Mouse (Mus musculus): ENCODE measurements at regions not wholly inside any gene's neighbourhood (a gene's known extent, or its start where the extent isn't known, plus 50 kb on each side); places are given as distances from the start of the nearest gene placed in this dataset.
"Not testable (repeated sequence)": the region's sequence is repeated elsewhere in the genome, so short reads cannot be mapped to it uniquely, and the experiment has no call there.

DNA sequence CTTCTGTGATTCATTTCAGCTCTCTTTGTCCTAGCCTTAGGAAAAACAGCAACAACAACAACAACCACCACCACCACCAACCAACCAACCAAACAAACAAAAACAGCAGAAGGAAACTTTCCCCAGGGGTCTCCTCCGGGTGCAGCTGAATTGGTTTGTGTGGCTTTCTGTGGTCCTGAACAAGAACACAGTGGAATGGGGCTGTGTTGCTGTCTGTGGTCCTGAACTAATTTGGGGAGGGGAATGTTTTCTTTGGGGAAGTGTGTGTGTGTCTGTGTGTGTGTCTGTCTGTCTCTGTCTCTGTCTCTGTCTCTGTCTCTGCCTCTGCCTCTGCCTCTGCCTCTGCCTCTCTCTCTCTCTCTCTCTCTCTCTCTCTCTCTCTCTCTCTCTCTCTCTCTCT, 164.8 kb upstream of the 1700012A03Rik start:
- H3K4me3 ChIP-seq; H3K9me3 ChIP-seq; H3K27ac ChIP-seq; DNase-seq (ENCODE audit: extremely low spot score, low spot score); H3K36me3 ChIP-seq (replicated peaks): not testable (repeated sequence)
- Histone ChIP-seq H3K4me1 (peaks cover 13% of the 10 kb centered on the region), H3K27me3 (ENCODE audit: poor library complexity, severe bottlenecking) (peaks cover 12% of the 10 kb centered on the region; the same call in 1 of the 2 replicates)
- 10% methylated on average over 1 of the region's 1 CpGs for WGBS

GRCm38 (mm10) chr6:31883726-31884125, 166.3 kb upstream of the 1700012A03Rik start:
- H3K27me3 ChIP-seq (ENCODE audit: poor library complexity, severe bottlenecking): peaks cover 12% of the 10 kb centered on the region; the same call in 1 of the 2 replicates
- H3K4me3 ChIP-seq: no peak overlapping the region
- H3K9me3 ChIP-seq: no peaks in the 10 kb centered on the region
- peak; percentile 26 for DNase-seq (ENCODE audit: extremely low spot score, low spot score)
- 7% methylated on average over 2 of the region's 2 CpGs for WGBS
- no peaks in the 10 kb centered on the region for H3K36me3 ChIP-seq (replicated peaks)
- H3K27ac ChIP-seq: no peak overlapping the region
- H3K4me1 ChIP-seq: peaks cover 13% of the 10 kb centered on the region

GRCm38 (mm10) chr6:31874616-31875015, 175.4 kb upstream of the 1700012A03Rik start:
- H3K27ac ChIP-seq: no peak overlapping the region
- no peak for DNase-seq (ENCODE audit: extremely low spot score, low spot score)
- 93% methylated on average over 6 of the region's 6 CpGs for WGBS

GRCm38 (mm10) chr6:31873911-31874310, 176.1 kb upstream of the 1700012A03Rik start:
- H3K4me3 ChIP-seq: no peak overlapping the region
- no peak overlapping the region for H3K27ac ChIP-seq
- H3K27me3 ChIP-seq (ENCODE audit: poor library complexity, severe bottlenecking): no peaks in the 10 kb centered on the region
- no peaks in the 10 kb centered on the region for H3K9me3 ChIP-seq
- H3K36me3 ChIP-seq (replicated peaks): no peaks in the 10 kb centered on the region
- H3K4me1 ChIP-seq: no peaks in the 10 kb centered on the region
- 60% methylated on average over 1 of the region's 1 CpGs for WGBS
- DNase-seq (ENCODE audit: extremely low spot score, low spot score): no peak

More at GRCm38 (mm10) chr6:31874616-31875015, 175.4 kb upstream of the 1700012A03Rik start:
- Histone ChIP-seq H3K9me3 (no peaks in the 10 kb centered on the region), H3K36me3 (replicated peaks) (no peaks in the 10 kb centered on the region), H3K4me1 (no peaks in the 10 kb centered on the region), H3K27me3 (ENCODE audit: poor library complexity, severe bottlenecking) (no peaks in the 10 kb centered on the region), H3K4me3 (no peak overlapping the region)

- Histone ChIP-seq H3K4me3 (no peak overlapping the region), H3K36me3 (replicated peaks) (no peaks in the 10 kb centered on the region), H3K9me3 (no peaks in the 10 kb centered on the region), H3K27ac (no peak overlapping the region), H3K4me1 (no peaks in the 10 kb centered on the region), H3K27me3 (ENCODE audit: poor library complexity, severe bottlenecking) (no peaks in the 10 kb centered on the region)
- 93% methylated on average over 3 of the region's 3 CpGs for WGBS
- DNase-seq (ENCODE audit: extremely low spot score, low spot score): no peak
These were observed 178.3 kb upstream of the 1700012A03Rik start for GRCm38 (mm10) chr6:31871766-31872165.

DNA sequence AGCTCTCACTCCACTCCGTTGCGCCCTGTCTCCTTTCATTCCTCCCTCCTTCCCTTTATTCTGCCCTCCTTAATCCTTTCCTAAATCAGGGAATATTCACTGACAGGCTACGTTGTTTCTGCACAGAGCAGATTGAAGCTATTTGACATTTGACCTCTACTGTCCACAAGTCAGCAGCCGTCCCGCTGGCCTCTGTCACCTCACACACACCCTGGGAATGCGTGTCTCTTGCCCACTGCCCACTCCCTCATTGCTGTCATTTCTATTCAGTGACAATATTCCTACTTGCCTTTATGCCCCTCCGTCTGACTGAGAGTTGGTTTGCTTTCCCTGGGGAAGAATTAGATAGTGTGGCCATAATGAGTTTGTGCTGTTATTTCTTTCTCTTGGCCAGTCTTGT, 188.1 kb upstream of the 1700012A03Rik start:
- Histone ChIP-seq H3K27ac (no peak overlapping the region), H3K9me3 (no peaks in the 10 kb centered on the region), H3K27me3 (ENCODE audit: poor library complexity, severe bottlenecking) (no peaks in the 10 kb centered on the region), H3K36me3 (replicated peaks) (no peaks in the 10 kb centered on the region), H3K4me1 (peaks cover 7% of the 10 kb centered on the region; the same call in 1 of the 2 replicates), H3K4me3 (no peak overlapping the region)
- DNase-seq (ENCODE audit: extremely low spot score, low spot score): no peak
- 58% methylated on average over 7 of the region's 7 CpGs for WGBS

- 82% methylated on average over 3 of the region's 3 CpGs for WGBS
- Histone ChIP-seq H3K27ac (no peak overlapping the region), H3K4me1 (peaks cover 7% of the 10 kb centered on the region; the same call in 1 of the 2 replicates), H3K4me3 (no peak overlapping the region), H3K9me3 (no peaks in the 10 kb centered on the region), H3K36me3 (replicated peaks) (no peaks in the 10 kb centered on the region), H3K27me3 (ENCODE audit: poor library complexity, severe bottlenecking) (no peaks in the 10 kb centered on the region)
- no peak for DNase-seq (ENCODE audit: extremely low spot score, low spot score)
These were observed 190.4 kb upstream of the 1700012A03Rik start for GRCm38 (mm10) chr6:31859621-31860020.

DNA sequence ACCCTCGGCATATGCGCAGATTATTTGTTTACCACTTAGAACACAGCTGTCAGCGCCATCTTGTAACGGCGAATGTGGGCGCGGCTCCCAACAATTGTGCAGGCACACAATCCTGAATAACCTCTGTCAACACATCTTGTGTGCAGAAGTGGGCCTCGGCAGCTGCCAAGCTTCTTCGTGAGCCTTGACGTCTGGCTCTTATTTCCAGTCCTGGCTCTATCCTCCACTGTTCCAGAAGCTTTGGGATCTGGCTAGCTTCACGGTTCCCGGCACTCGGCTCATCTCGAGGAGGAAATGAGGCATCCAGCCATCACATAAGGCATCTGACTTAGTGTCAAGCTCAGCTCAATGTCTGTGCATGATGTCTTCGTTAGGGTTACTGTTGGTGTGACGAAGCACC, 195.8 kb upstream of the 1700012A03Rik start:
- Histone ChIP-seq H3K9me3 (no peaks in the 10 kb centered on the region; the same call in 1 of the 2 replicates), H3K27ac (no peak overlapping the region), H3K27me3 (ENCODE audit: poor library complexity, severe bottlenecking) (no peaks in the 10 kb centered on the region), H3K4me1 (no peaks in the 10 kb centered on the region), H3K4me3 (no peak overlapping the region), H3K36me3 (replicated peaks) (no peaks in the 10 kb centered on the region)
- 95% methylated on average over 16 of the region's 16 CpGs for WGBS
- no peak for DNase-seq (ENCODE audit: extremely low spot score, low spot score)

DNA sequence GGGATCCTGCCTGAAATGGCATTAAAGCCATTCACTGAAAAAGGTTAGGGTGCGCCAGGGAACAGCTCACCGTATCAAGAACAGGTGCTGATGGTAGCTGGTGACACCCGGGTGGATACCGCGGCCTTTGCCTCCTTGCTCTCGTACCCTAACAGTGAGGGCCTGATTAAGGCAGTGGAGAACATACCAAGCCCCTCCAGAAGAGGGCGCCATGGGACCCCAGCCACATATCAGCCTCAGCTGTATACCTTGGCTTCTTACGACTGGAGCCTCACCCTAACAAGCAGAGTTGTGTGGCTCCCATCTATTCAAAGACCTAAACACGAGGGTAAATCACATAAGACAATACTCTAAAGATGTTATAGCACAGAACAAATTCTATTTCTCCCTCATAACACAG, 203.7 kb upstream of the 1700012A03Rik start:
- H3K27ac ChIP-seq: no peak overlapping the region
- no peak for DNase-seq (ENCODE audit: extremely low spot score, low spot score)
- H3K4me3 ChIP-seq: no peak overlapping the region
- H3K27me3 ChIP-seq (ENCODE audit: poor library complexity, severe bottlenecking): no peaks in the 10 kb centered on the region
- no peaks in the 10 kb centered on the region for H3K36me3 ChIP-seq (replicated peaks)
- no peaks in the 10 kb centered on the region for H3K9me3 ChIP-seq
- WGBS: 90% methylated on average over 9 of the region's 9 CpGs
- H3K4me1 ChIP-seq: no peaks in the 10 kb centered on the region

- 78% methylated on average over 5 of the region's 5 CpGs for WGBS
- H3K27ac ChIP-seq: no peak overlapping the region
- H3K4me1 ChIP-seq: no peaks in the 10 kb centered on the region
- no peak overlapping the region for H3K4me3 ChIP-seq
- no peak for DNase-seq (ENCODE audit: extremely low spot score, low spot score)
- H3K36me3 ChIP-seq (replicated peaks): no peaks in the 10 kb centered on the region
- no peaks in the 10 kb centered on the region for H3K27me3 ChIP-seq (ENCODE audit: poor library complexity, severe bottlenecking)
- H3K9me3 ChIP-seq: no peaks in the 10 kb centered on the region
These were observed 204.4 kb upstream of the 1700012A03Rik start for GRCm38 (mm10) chr6:31845671-31846070.

- DNase-seq (ENCODE audit: extremely low spot score, low spot score): no peak
- 88% methylated on average over 4 of the region's 4 CpGs for WGBS
- Histone ChIP-seq H3K4me1 (no peaks in the 10 kb centered on the region), H3K36me3 (replicated peaks) (no peaks in the 10 kb centered on the region), H3K27ac (no peak overlapping the region), H3K9me3 (peaks cover 4% of the 10 kb centered on the region; the same call in 1 of the 2 replicates), H3K4me3 (no peak overlapping the region), H3K27me3 (ENCODE audit: poor library complexity, severe bottlenecking) (no peaks in the 10 kb centered on the region)
These were observed 209.4 kb upstream of the 1700012A03Rik start for GRCm38 (mm10) chr6:31840621-31841020.

- no peaks in the 10 kb centered on the region for H3K36me3 ChIP-seq (replicated peaks)
- no peak for DNase-seq (ENCODE audit: extremely low spot score, low spot score)
- H3K4me3 ChIP-seq: no peak overlapping the region
- 61% methylated on average over 1 of the region's 1 CpGs for WGBS
- H3K27ac ChIP-seq: no peak overlapping the region
- H3K4me1 ChIP-seq: peaks cover 8% of the 10 kb centered on the region; the same call in 1 of the 2 replicates
- peaks cover 4% of the 10 kb centered on the region; the same call in 1 of the 2 replicates for H3K9me3 ChIP-seq
- no peaks in the 10 kb centered on the region for H3K27me3 ChIP-seq (ENCODE audit: poor library complexity, severe bottlenecking)
These were observed 211.5 kb upstream of the 1700012A03Rik start for GRCm38 (mm10) chr6:31838588-31838987.

DNA sequence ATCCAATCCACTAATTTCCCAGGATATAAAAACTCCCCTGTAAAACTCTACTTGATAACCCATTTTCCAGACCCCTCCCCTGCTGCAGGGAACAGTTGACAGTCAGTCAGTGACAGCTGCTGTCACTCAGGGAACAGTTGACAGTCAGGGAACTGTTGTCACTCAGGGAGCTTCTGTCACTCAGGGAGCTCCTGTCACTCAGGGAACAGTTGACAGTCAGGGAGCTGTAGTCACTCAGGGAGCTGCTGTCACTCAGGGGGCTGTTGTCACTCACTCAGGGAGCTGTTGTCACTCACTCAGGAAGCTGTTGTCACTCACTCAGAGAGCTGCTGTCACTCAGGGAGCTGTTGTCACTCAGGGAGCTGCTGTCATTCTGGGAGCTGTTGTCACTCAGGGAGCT, 214.3 kb upstream of the 1700012A03Rik start:
- Histone ChIP-seq H3K27me3 (ENCODE audit: poor library complexity, severe bottlenecking) (no peaks in the 10 kb centered on the region), H3K4me3 (no peak overlapping the region), H3K36me3 (replicated peaks) (no peaks in the 10 kb centered on the region), H3K9me3 (peaks cover 4% of the 10 kb centered on the region; the same call in 1 of the 2 replicates), H3K4me1 (peaks cover 8% of the 10 kb centered on the region; the same call in 1 of the 2 replicates), H3K27ac (no peak overlapping the region)
- DNase-seq (ENCODE audit: extremely low spot score, low spot score): no peak

DNA sequence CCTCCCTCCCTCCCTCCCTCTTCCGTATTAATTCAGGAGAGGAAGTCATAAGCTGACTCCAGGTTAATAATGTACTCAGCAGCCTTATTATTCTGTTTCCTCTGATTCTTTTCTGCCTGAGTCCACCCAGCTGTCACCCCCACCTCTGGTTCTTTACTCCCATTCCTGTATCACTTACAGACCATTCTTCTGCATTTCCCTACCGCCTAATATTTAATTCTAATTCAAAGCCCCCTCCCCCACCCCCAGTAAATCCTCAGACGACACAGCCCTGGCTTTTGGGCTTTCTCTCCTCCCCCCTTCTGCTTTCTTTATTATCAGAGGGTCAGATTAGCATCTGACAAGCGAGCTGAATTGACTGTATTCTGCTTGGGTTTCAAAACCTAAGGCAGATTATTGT, 215.5 kb upstream of the 1700012A03Rik start:
- no peaks in the 10 kb centered on the region for H3K27me3 ChIP-seq (ENCODE audit: poor library complexity, severe bottlenecking)
- WGBS: 19% methylated on average over 4 of the region's 4 CpGs
- H3K36me3 ChIP-seq (replicated peaks): no peaks in the 10 kb centered on the region
- no peak overlapping the region for H3K4me3 ChIP-seq
- no peak for DNase-seq (ENCODE audit: extremely low spot score, low spot score)
- H3K9me3 ChIP-seq: peaks cover 4% of the 10 kb centered on the region; the same call in 1 of the 2 replicates
- H3K4me1 ChIP-seq: peaks cover 8% of the 10 kb centered on the region; the same call in 1 of the 2 replicates
- H3K27ac ChIP-seq: no peak overlapping the region

All from forebrain, embryonic 10.5 days (tissue).